Mouse (Mus musculus) hindbrain, embryonic 16.5 days (tissue): ENCODE measurements around the gene Ccrl2. TPM values are rescaled to one million over a fixed set of nuclear protein-coding genes. Genes with fewer than 3 reads are reported as not detected.

Source experiments
- ATAC-seq: fragments of 200-750 bp; cut with Nextera tagmentation; 2 replicates; pipeline ENCODE4 v1.8.0; 2017; ENCODE audit warnings: moderate TSS enrichment, moderate library complexity
- H3K27ac ChIP-seq: fragments of 300-500 bp; sonication (generic); 2 replicates; pipeline ENCODE4 v1.5.1; 2014; ENCODE audit warnings: low read depth, mild to moderate bottlenecking, control low read depth, low read length, moderate library complexity
- H3K27me3 ChIP-seq: fragments of 300-500 bp; sonication (generic); replicated peaks from 2 replicates; pipeline ENCODE4 v1.6.1; 2014; ENCODE audit warnings: low read length; ENCODE audit not compliant: control insufficient read depth, insufficient read depth
- H3K36me3 ChIP-seq: fragments of 300-500 bp; sonication (generic); 2 replicates; pipeline ENCODE4 v1.6.1; 2014; ENCODE audit warnings: mild to moderate bottlenecking, low read length, moderate library complexity, mixed read lengths; ENCODE audit not compliant: control insufficient read depth, insufficient read depth
- H3K4me1 ChIP-seq: fragments of 300-500 bp; sonication (generic); 2 replicates; pipeline ENCODE4 v1.6.1; 2014; ENCODE audit warnings: low read depth, low read length; ENCODE audit not compliant: control insufficient read depth, insufficient read depth
- H3K4me2 ChIP-seq: fragments of 300-500 bp; sonication (generic); 2 replicates; pipeline ENCODE4 v1.6.1; 2014; ENCODE audit warnings: mild to moderate bottlenecking, low read length, control low read depth, moderate library complexity
- H3K4me3 ChIP-seq: fragments of 300-500 bp; sonication (generic); 2 replicates; pipeline ENCODE4 v1.5.1; 2014; ENCODE audit warnings: mild to moderate bottlenecking, low read length, control low read depth, moderate library complexity
- H3K9ac ChIP-seq: fragments of 300-500 bp; sonication (generic); 2 replicates; pipeline ENCODE4 v1.6.1; 2014; ENCODE audit warnings: low read depth, mild to moderate bottlenecking, control low read depth, low read length, moderate library complexity
- H3K9me3 ChIP-seq: fragments of 300-500 bp; sonication (generic); 2 replicates; pipeline ENCODE4 v1.6.1; 2014; ENCODE audit warnings: mild to moderate bottlenecking, low read length, moderate library complexity; ENCODE audit not compliant: control insufficient read depth
- WGBS: fragments of 180-500 bp; shearing (Covaris S2); extraction: QIAGEN DNeasy Blood & Tissue Kit; methylation state at CpG from one replicate; pipeline ENCODE4 v1.1.7; 2014; 5-methylcytosine and 5-hydroxymethylcytosine counted together
- polyA plus RNA-seq: library from polyadenylated mRNA; unstranded; fragments of >200 nt; fragmentation: Nextera tagmentation; extraction: Ambion mirVana; gene quantifications from 2 replicates; pipeline ENCODE4 v1.2.1, GENCODE M21; 2015

Ccrl2 gene
- polyA plus RNA-seq, 1 experiment from 2014 or later = 0.86 TPM

- H3K9ac ChIP-seq = no peak overlapping the region
- H3K4me1 ChIP-seq = no peaks in the 10 kb centered on the region
- 78% methylated on average over 4 of the region's 4 CpGs for WGBS
- peaks cover 2% of the 10 kb centered on the region; the same call in 1 of the 2 replicates for H3K9me3 ChIP-seq
- H3K4me2 ChIP-seq = no peak overlapping the region
- no peaks in the 10 kb centered on the region for H3K27me3 ChIP-seq
- no peak overlapping the region for H3K4me3 ChIP-seq
- H3K27ac ChIP-seq = no peak overlapping the region
- H3K36me3 ChIP-seq = no peaks in the 10 kb centered on the region
- no peak for ATAC-seq
Measured at GRCm38 (mm10) chr9:111072971-111073370, 15.7 kb upstream of the Ccrl2 start.

DNA sequence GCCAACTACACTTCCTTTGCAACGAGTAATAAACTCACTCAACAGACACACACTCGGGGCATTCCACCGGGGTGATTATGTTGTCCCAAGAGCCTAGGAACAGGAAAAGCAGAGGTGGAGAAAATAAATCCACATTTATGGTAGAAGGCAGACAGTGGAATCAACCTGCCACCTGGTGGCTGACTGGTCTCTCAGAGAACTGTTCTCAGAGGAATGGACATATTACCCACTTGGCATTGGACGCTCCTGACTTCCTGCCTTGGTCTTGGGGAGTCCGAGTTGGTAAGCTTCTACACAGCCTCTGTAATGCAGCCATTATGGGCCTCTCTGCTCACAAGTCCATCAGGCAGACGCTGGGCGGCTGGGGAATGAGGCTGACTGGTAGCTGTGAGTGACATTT lies 14.9 kb upstream of the Ccrl2 start:
- WGBS = 56% methylated on average over 7 of the region's 7 CpGs
- no peaks in the 10 kb centered on the region for H3K27me3 ChIP-seq
- H3K9me3 ChIP-seq = peaks cover 2% of the 10 kb centered on the region; the same call in 1 of the 2 replicates
- no peak for ATAC-seq
- H3K4me3 ChIP-seq = no peak overlapping the region
- H3K9ac ChIP-seq = no peak overlapping the region
- H3K27ac ChIP-seq = no peak overlapping the region
- H3K36me3 ChIP-seq = no peaks in the 10 kb centered on the region
- no peak overlapping the region for H3K4me2 ChIP-seq
- H3K4me1 ChIP-seq = no peaks in the 10 kb centered on the region

- Histone ChIP-seq H3K27ac (no peak overlapping the region), H3K36me3 (no peaks in the 10 kb centered on the region), H3K4me2 (no peak overlapping the region), H3K4me3 (no peak overlapping the region), H3K9ac (no peak overlapping the region), H3K4me1 (no peaks in the 10 kb centered on the region), H3K9me3 (peaks cover 2% of the 10 kb centered on the region; the same call in 1 of the 2 replicates), H3K27me3 (no peaks in the 10 kb centered on the region)
- WGBS = 36% methylated on average over 4 of the region's 4 CpGs
- no peak for ATAC-seq
Measured at GRCm38 (mm10) chr9:111070546-111070961, 13.2 kb upstream of the Ccrl2 start.

GRCm38 (mm10) chr9:111067052-111067451 lies 9.7 kb upstream of the Ccrl2 start:
- WGBS = 89% methylated on average over 4 of the region's 4 CpGs
- Histone ChIP-seq H3K9me3 (no peaks in the 10 kb centered on the region), H3K27me3 (no peaks in the 10 kb centered on the region), H3K4me1 (no peaks in the 10 kb centered on the region), H3K9ac (no peak overlapping the region), H3K4me3 (no peak overlapping the region), H3K4me2 (no peak overlapping the region), H3K27ac (no peak overlapping the region), H3K36me3 (no peaks in the 10 kb centered on the region)
- ATAC-seq = no peak

- Histone ChIP-seq H3K9me3 (no peaks in the 10 kb centered on the region), H3K4me1 (no peaks in the 10 kb centered on the region)
- ATAC-seq = no peak
Measured at GRCm38 (mm10) chr9:111062840-111063239, 5.5 kb upstream of the Ccrl2 start.

DNA sequence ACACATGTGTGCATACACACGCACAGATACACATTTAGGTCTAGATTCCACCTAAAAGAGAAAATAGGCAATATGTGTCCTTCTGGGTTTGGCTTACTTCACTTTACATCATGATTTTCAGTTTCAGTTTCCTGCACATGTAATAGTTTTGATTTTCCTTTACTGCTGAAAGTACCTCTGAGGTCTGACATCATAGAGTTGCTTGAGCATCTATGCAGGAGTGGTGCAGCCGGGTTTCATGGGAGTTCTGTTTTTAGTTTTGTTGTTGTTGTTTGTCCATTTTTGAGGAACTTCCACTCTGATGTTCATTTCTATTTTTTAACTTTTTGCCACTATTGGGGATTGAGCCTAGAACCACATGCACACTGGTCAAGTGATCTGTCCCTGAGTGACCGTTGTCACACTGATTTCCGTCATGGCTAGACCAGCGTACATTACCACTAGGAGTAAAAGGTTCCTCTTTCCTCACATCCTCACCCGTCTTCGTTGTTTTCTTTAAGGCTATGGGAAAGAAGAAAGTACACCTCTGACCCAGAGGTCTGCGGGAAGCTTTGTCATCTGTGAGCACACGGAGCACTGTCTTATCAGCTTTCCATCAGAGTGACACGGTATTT lies 1.7 kb upstream of the Ccrl2 start:
- no peaks in the 10 kb centered on the region for H3K27me3 ChIP-seq
- H3K27ac ChIP-seq = no peak overlapping the region

More at GRCm38 (mm10) chr9:111062840-111063239, 5.5 kb upstream of the Ccrl2 start:
- Histone ChIP-seq H3K4me3 (no peak overlapping the region), H3K4me2 (no peak overlapping the region), H3K27me3 (no peaks in the 10 kb centered on the region), H3K36me3 (no peaks in the 10 kb centered on the region), H3K27ac (no peak overlapping the region), H3K9ac (no peak overlapping the region)
- WGBS = 79% methylated on average over 5 of the region's 5 CpGs

DNA sequence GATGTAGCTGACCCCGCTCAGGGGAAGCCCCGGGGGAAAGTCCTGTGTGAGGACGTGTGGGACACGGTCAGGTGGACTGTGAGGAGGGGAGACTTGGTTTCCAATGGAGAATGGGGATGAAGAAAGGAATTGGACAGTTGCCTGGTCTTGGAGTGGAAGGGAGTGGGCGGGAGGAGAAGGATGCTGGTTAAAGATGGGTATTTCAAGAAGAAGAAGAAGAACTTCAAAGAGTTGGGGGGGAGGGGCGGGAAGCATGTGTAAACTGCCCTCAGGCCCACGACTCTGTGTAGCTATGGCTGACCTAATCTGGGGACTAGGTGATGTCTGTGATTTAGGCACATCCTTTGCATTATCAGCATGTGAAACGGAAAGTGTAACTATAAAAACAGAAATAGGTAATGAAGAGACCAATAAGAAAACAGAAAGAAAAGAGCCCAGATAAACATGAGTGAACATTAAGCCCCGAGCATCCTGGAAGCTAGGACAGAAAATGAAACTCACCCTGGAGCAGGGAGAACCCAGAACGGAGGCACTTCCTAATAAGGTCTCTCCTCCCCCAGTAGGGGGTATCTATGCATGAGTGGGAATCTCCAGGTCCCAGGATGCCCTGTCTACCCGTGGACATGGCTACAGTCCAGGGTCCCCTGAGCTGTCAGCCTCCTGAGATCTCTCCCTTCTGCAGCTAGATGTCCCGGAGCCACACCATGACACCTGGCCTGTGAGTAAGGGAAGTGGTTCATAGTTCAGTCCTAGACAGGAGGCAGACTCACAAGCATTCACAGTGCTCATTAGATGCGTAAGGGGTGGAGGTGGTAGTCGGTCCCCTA lies 438 bp upstream of the Ccrl2 start:
- no peak overlapping the region for H3K9ac ChIP-seq
- H3K4me3 ChIP-seq = no peak overlapping the region
- no peaks in the 10 kb centered on the region for H3K27me3 ChIP-seq
- WGBS = 72% methylated on average over 14 of the region's 14 CpGs
- no peaks in the 10 kb centered on the region for H3K9me3 ChIP-seq
- H3K4me1 ChIP-seq = no peaks in the 10 kb centered on the region
- H3K27ac ChIP-seq = no peak overlapping the region
- H3K4me2 ChIP-seq = no peak overlapping the region
- ATAC-seq = no peak
- no peaks in the 10 kb centered on the region for H3K36me3 ChIP-seq

More for the DNA sequence above, 1.7 kb upstream of the Ccrl2 start:
- H3K9ac ChIP-seq = no peak overlapping the region
- no peaks in the 10 kb centered on the region for H3K9me3 ChIP-seq
- H3K4me1 ChIP-seq = no peaks in the 10 kb centered on the region
- no peak overlapping the region for H3K4me3 ChIP-seq
- no peak for ATAC-seq
- H3K4me2 ChIP-seq = no peak overlapping the region
- no peaks in the 10 kb centered on the region for H3K36me3 ChIP-seq
- WGBS = 81% methylated on average over 10 of the region's 10 CpGs

- 45% methylated on average over 11 of the region's 11 CpGs for WGBS
- no peak overlapping the region for H3K27ac ChIP-seq
- 0 out of 2 replicates have a peak overlapping the region, but pooled peaks have one; percentile 6 for H3K9ac ChIP-seq
- no peak for ATAC-seq
- H3K27me3 ChIP-seq = no peaks in the 10 kb centered on the region
- no peaks in the 10 kb centered on the region for H3K9me3 ChIP-seq
- H3K36me3 ChIP-seq = no peaks in the 10 kb centered on the region
- H3K4me2 ChIP-seq = peak overlapping the region; percentile 46
- H3K4me3 ChIP-seq = peak overlapping the region; percentile 19
- no peaks in the 10 kb centered on the region for H3K4me1 ChIP-seq
Measured at GRCm38 (mm10) chr9:111056519-111056797, 861 bp downstream of the Ccrl2 start.

DNA sequence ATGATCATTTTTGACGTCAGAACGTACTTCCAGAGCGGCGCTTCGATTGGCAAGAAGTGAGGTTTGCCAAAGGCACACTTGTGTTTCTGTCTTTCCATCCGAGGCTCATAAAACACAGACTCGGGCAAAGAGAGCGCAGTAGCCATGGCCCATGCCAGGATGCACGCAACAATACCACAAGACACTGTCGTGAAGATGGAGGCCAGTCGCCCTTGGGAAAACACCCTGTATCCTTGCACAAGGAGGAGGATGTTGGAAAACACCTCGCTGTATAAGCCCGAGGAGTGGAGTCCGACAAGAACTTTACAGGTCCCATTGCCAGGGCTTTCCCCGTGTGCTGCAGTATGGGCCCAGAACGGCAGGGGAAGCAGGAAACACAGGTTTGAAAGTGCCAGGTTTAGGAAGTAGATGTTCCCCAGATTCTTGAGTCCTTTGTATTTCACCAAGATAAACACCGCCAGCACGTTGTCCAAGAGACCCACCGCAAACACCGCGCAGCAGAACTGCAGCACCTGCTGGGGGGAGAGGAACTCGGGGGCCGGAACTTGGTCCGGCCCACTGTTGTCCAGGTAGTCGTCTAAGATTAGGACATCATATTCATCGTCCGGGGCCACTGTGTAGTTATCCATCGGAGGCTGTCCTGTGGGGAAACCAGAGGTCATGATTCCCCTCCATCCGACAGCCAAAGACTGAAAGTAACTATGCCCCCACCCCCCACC lies 1.4 kb downstream of the Ccrl2 start:
- peak overlapping the region; percentile 46 for H3K4me2 ChIP-seq
- WGBS = 81% methylated on average over 29 of the region's 29 CpGs
- no peaks in the 10 kb centered on the region for H3K27me3 ChIP-seq
- no peak for ATAC-seq
- no peaks in the 10 kb centered on the region for H3K36me3 ChIP-seq
- H3K9ac ChIP-seq = no peak overlapping the region
- H3K9me3 ChIP-seq = no peaks in the 10 kb centered on the region
- no peaks in the 10 kb centered on the region for H3K4me1 ChIP-seq
- H3K27ac ChIP-seq = no peak overlapping the region
- H3K4me3 ChIP-seq = peak overlapping the region; percentile 19; the same call in 1 of the 2 replicates
